In the genomic region with DNA sequence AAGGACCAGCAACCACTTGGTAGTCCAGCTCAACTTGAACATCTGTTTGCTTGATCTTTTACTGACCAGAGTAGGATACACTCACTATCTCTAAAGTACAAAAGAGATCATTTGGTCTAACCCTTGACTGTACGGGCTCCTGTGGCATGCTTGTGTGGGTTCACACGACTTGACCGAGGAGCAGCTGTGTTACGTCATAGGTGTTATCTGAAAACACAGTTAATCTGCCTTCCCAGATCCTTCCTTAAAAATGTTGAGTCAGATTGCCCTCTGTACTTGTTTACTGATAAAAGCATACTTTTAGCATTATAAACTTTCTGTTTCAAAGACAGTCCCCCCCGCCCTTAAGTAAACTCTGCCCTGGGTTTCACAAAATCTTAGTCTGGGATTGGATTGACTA, we compare ENCODE assay signal across 28 mouse cellular contexts. TPM values are rescaled to one million over a fixed set of nuclear protein-coding genes. Genes with fewer than 3 reads are reported as not detected.
A peak's percentile ranks its signal among the peaks of the same experiment; 100 is the strongest.
DNase-seq lines count a peak whose midpoint lies in the region; ATAC-seq and TF ChIP-seq lines count a peak whose summit lies in the region.
"Had no signal": no experiment of that assay in that cellular context is flagged by ENCODE, and none has a peak within 500 bp of the region (broad histone marks: within the 10 kb centered on the region; RNA-seq: fewer than 3 reads in every experiment).

No protein-coding gene starts in this region.

- 13% methylated on average over 5 of the region's 5 CpGs for WGBS in liver, embryonic 12.5 days (ENCODE audit: insufficient replicate concordance)

- no peak overlapping the region for H3K4me3 ChIP-seq in G1E (ENCODE audit: low read depth, low read length)
- no peak overlapping the region for H3K4me3 ChIP-seq in liver, embryonic 12.5 days
- H3K4me3 ChIP-seq: embryonic facial prominence, embryonic 10.5 days; embryonic facial prominence, embryonic 15.5 days; forebrain, embryonic 13.5 days; heart, adult 2 months; heart, embryonic 13.5 days; hindbrain, embryonic 15.5 days; limb, embryonic 13.5 days; stomach, embryonic 15.5 days had no signal

- peaks cover 13% of the 10 kb centered on the region for H3K27me3 ChIP-seq in G1E (ENCODE audit: insufficient read depth, low read length)
- H3K27me3 ChIP-seq in liver, embryonic 12.5 days (replicated peaks) = no peaks in the 10 kb centered on the region
- H3K27me3 ChIP-seq: CH12.LX; embryonic facial prominence, embryonic 15.5 days; forebrain, embryonic 13.5 days; heart, embryonic 13.5 days; hindbrain, embryonic 15.5 days; limb, embryonic 13.5 days; stomach, embryonic 15.5 days had no signal

- TF ChIP-seq CTCF in G1E (IDR thresholded peaks at IDR 0.05; ENCODE audit: low read depth, low read length) = no peak

- 0 out of 2 replicates have a peak overlapping the region, but pooled peaks have one; percentile 6 for H3K4me2 ChIP-seq in liver, embryonic 12.5 days
- H3K4me2 ChIP-seq: embryonic facial prominence, embryonic 15.5 days; forebrain, embryonic 13.5 days; heart, embryonic 13.5 days; hindbrain, embryonic 15.5 days; limb, embryonic 13.5 days; lung, embryonic 14.5 days; midbrain, embryonic 11.5 days; stomach, embryonic 15.5 days had no signal

- no peaks in the 10 kb centered on the region for H3K36me3 ChIP-seq in G1E (replicated peaks)
- H3K36me3 ChIP-seq in liver, embryonic 12.5 days = no peaks in the 10 kb centered on the region
- H3K36me3 ChIP-seq: embryonic facial prominence, embryonic 10.5 days; embryonic facial prominence, embryonic 15.5 days; heart, embryonic 13.5 days; hindbrain, embryonic 15.5 days; limb, embryonic 13.5 days; stomach, embryonic 15.5 days had no signal

- H3K9me3 ChIP-seq in G1E (replicated peaks) = no peaks in the 10 kb centered on the region
- no peaks in the 10 kb centered on the region for H3K9me3 ChIP-seq in liver, embryonic 12.5 days (replicated peaks)
- H3K9me3 ChIP-seq: embryonic facial prominence, embryonic 10.5 days; embryonic facial prominence, embryonic 15.5 days; forebrain, embryonic 13.5 days; heart, embryonic 13.5 days; hindbrain, embryonic 15.5 days; limb, embryonic 13.5 days; stomach, embryonic 15.5 days had no signal

- peaks cover 13% of the 10 kb centered on the region for H3K4me1 ChIP-seq in G1E (ENCODE audit: insufficient read depth, low read depth, low read length)
- H3K4me1 ChIP-seq in liver, embryonic 12.5 days = peaks cover 9% of the 10 kb centered on the region
- H3K4me1 ChIP-seq: embryonic facial prominence, embryonic 10.5 days; embryonic facial prominence, embryonic 15.5 days; forebrain, embryonic 13.5 days; heart, embryonic 13.5 days; hindbrain, embryonic 15.5 days; limb, embryonic 13.5 days; stomach, embryonic 15.5 days had no signal

- DNase-seq in G1E (ENCODE audit: low spot score) = no peak
- DNase-seq in kidney, postnatal 36 days = no peak
- no peak for DNase-seq in adrenal gland, postnatal 25 days
- no peak for DNase-seq in layer of hippocampus, adult 9-10 months (ENCODE audit: low spot score)
- DNase-seq: adrenal gland, postnatal 36 days; cerebellum, adult 18-20 months; cerebellum, postnatal 14 days; gastrocnemius, postnatal 36 days; heart, adult 2 months; heart, postnatal 10 days; kidney, adult 8-10 months; lung, embryonic 14.5 days; right cerebral cortex, postnatal 25 days had no signal

- no peak overlapping the region for H3K9ac ChIP-seq in liver, embryonic 12.5 days
- H3K9ac ChIP-seq: embryonic facial prominence, embryonic 15.5 days; forebrain, embryonic 13.5 days; heart, embryonic 13.5 days; hindbrain, embryonic 15.5 days; limb, embryonic 13.5 days; lung, embryonic 14.5 days; stomach, embryonic 15.5 days had no signal

- ATAC-seq in G1E (ENCODE audit: extremely low read depth, insufficient number of reproducible peaks, low FRiP score, poor library complexity, severe bottlenecking) = peak; percentile 75
- ATAC-seq in common myeloid progenitor, adult 5-6 weeks (replicated peaks; ENCODE audit: low read depth, poor library complexity, severe bottlenecking) = peak; percentile 63
- peak; percentile 65 for ATAC-seq in liver, embryonic 12.5 days
- peak; percentile 65 for ATAC-seq in megakaryocyte progenitor cell, adult 5-6 weeks (replicated peaks; ENCODE audit: poor library complexity)
- ATAC-seq: forebrain, embryonic 13.5 days; inflammation-experienced regulatory T-cells, adult 6 months; midbrain, embryonic 16.5 days had no signal

- H3K27ac ChIP-seq in liver, embryonic 12.5 days = no peak overlapping the region
- H3K27ac ChIP-seq: embryonic facial prominence, embryonic 10.5 days; embryonic facial prominence, embryonic 15.5 days; forebrain, embryonic 13.5 days; heart, adult 2 months; heart, embryonic 13.5 days; hindbrain, embryonic 15.5 days; kidney, postnatal 0 days; limb, embryonic 13.5 days; stomach, embryonic 15.5 days had no signal

RNA-seq across cellular contexts. Expression of a gene that starts 19.4 kb away (rescaled TPM):
- total RNA-seq in G1E (2014; fragmentation: Nextera tagmentation) (19.6 and 21.4 TPM in 2 replicates), G1E (2017) (23.5 and 24.5 TPM in 2 replicates)
- polyA plus RNA-seq in G1E (2012) = 3.8 and 4.9 TPM in 2 replicates
- 61.3 and 80.9 TPM in 2 replicates for total RNA-seq in common myeloid progenitor, adult 5-6 weeks (2017)
- polyA plus RNA-seq in liver, embryonic 12.5 days (2016; fragmentation: Nextera tagmentation; extraction: Ambion mirVana) = 23.6 and 26.0 TPM in 2 replicates
- total RNA-seq in megakaryocyte progenitor cell, adult 5-6 weeks (2015) = 71.8 and 81.7 TPM in 2 replicates
- 58.1 and 70.2 TPM in 2 replicates for total RNA-seq in megakaryocyte progenitor cell, adult 5-6 weeks (2017)
- 26.1 and 32.7 TPM in 2 replicates for total RNA-seq in adrenal gland, postnatal 25 days (2021)
